Mouse (Mus musculus) frontal cortex, adult (tissue): ENCODE measurements at regions not wholly inside any gene's neighbourhood (a gene's known extent, or its start where the extent isn't known, plus 50 kb on each side); places are given as distances from the start of the nearest gene placed in this dataset.

Experiments used
- ATAC-seq: cut with Nextera tagmentation; 2 replicates; pipeline ENCODE4 v1.9.2; 2017; ENCODE audit warnings: mild to moderate bottlenecking, moderate library complexity, mixed read lengths; ENCODE audit not compliant: low TSS enrichment

- ATAC-seq: peak; percentile 77; the same call in 1 of the 2 replicates
These were observed 192.6 kb downstream of the Otor start for GRCm38 (mm10) chr2:143270826-143271225.

- peak; percentile 61; the same call in 1 of the 2 replicates for ATAC-seq
These were observed 227.7 kb downstream of the Otor start for GRCm38 (mm10) chr2:143305747-143306570.

GRCm38 (mm10) chr2:143306571-143306925, 228.3 kb downstream of the Otor start:
- no peak for ATAC-seq

- no peak for ATAC-seq
These were observed 220.5 kb upstream of the Pcsk2 start for GRCm38 (mm10) chr2:143325486-143325885.

- peak; percentile 31; the same call in 1 of the 2 replicates for ATAC-seq
These were observed 213.9 kb upstream of the Pcsk2 start for GRCm38 (mm10) chr2:143332071-143332470.

GRCm38 (mm10) chr2:143340364-143340763, 205.6 kb upstream of the Pcsk2 start:
- ATAC-seq: no peak

GRCm38 (mm10) chr2:143364193-143364592, 181.8 kb upstream of the Pcsk2 start:
- no peak; the same call in 1 of the 2 replicates for ATAC-seq

- peak; percentile 32; the same call in 1 of the 2 replicates for ATAC-seq
These were observed 180.0 kb upstream of the Pcsk2 start for GRCm38 (mm10) chr2:143365976-143366375.
